Mouse (Mus musculus) CD8-positive naive resting alpha-beta T cell, adult 2 months (primary cell): ENCODE measurements at regions not wholly inside any gene's neighbourhood (a gene's known extent, or its start where the extent isn't known, plus 50 kb on each side); places are given as distances from the start of the nearest gene placed in this dataset.

ENCODE experiments used
- DNase-seq, 2 experiments: peaks; one replicate each; pipeline ENCODE4 v3.0.0; 2022; ENCODE audit warnings: low read depth in 2 of 2, low spot score in 2 of 2

DNA sequence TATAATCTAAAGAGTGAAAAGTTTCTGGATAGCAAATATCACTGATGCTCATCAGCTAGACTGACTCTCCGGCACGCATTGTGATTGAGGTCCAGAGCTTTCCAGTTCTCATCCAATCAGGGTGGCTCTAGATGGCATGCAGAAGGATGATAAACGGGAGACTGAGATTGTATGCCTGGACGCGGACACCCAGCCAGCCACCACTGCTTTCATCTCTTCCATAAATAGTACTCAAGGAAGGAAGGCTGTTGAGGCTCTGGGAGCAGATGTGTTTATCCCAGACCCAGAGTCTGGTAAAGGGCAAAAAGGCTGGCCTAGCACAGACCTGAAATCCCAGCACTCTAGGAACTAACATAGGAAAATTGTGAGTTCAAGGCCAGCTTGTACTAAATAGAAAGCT lies 330.6 kb downstream of the Gm11361 start:
- no peak for DNase-seq

DNA sequence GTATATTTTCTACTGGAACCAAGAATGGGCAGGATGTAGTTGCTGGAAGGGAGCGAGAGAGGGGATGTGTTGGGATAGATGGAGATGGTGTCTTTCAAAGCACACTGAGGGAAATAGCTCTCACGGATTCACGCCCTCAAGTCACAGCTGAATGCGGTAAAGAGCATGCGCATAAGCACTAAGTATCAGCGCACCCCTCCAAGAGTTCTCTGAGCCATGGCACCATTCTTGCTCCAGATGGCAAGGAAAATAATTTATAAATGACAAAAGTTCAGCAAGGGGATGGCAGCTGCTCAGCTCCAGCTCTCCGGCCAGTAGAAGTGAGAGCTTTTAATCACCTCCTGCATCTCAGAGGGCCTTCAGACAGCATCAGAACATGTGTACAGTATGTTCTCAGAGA lies 329.4 kb downstream of the Gm11361 start:
- no peak for DNase-seq

DNA sequence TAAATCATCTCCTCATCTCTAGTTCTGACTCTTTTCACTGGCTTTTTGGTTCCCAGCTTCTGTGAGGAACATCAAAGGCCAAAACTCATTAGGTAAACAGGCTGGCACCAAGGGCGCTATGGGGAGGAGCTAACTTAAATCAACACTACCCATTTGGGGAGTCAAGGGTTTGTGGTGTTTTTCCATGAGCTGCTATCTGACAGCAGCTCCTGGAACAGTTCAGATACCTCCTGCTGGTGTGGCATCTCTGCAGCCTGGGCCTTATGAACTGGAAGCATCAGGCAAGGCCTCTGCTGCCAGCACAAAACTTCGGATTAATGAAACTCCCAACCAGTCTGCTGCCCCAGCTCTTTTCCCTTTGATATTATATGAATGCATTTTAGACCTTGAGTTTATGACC lies 328.8 kb downstream of the Gm11361 start:
- DNase-seq, result no peak

DNA sequence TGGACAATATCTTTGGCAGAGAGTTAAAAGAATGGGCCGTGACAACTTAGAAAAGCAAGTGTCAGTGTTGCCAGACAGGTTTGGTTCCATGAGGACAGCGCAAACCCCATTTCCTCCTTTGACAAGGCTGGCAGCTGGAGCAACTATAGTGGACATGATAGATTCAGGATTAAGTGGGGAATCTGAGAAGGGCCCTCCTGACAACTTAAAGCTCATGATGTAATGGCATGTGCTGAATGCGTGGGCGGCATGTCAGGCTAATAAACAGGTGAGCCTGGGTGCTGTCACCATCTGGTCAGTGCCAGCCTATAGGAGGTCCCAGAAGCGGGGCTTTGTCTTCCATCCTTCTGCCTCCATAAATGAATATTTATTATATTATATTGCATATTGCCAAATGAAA lies 326.3 kb downstream of the Gm11361 start:
- no peak for DNase-seq

DNA sequence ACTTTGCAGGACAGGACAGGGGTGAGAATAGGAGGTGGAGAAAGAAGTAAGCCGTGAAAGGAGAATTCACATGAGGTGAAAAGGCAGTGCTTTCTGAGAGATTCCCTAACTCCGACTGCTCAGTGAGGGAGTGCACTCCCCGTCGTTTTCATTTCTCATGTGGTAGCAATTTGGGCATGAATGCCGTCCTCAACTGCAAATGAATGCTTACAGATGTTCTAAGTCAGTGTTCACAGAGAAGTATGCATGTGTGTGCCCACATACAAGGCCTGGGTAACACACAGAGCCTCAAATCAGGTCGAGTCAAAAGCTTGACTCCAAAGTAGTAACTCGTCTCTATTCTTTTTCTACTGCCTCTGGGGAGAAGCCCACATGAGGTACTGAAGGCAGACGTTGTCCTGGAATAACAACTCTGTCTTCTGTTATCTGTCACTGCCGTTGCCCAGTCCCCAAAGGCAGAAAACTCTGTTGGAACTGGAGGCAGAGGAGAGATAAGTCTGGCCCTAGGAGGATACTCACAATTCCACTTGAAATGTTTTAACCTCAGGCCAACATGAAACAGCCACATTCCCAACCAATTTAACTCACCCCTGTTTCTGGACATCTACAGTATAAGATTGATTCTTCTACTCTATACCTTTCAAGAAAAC lies 318.0 kb downstream of the Gm11361 start:
- no peak for DNase-seq

DNA sequence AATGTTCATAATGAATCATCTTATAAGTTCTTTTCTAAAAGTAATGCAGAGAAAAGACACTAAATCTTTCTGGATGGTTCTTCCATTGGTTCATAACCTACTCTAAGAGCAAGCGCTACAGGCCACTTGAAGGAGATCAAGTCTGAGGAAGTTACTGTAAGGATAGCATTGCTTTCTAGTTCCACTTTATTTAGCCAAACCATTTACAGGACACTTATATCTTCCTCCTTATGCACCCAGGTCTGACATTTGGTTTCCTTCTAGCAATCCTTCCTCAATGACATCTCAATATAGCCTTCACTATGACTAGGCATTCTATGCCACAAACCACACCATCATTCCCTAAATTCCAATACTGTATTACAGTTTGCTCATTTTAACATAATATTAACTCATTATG lies 316.0 kb downstream of the Gm11361 start:
- DNase-seq, result no peak

DNA sequence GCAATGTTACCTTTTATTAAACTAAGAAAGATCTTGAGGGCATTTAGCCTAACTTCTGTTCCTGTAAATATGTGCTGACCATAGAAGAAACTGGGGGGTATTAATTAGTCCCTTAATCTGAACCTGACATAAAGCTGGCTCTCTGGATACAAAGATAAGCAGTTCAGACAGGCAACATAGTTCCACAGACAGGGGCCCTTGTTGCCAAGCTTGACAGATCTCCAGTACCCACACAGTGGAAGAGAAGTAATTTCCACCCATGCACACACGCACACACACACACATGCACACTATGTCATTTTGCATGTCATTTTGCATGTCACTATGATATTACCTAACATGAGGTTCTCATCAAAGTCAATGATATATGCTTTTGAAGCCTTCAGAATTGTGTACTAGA lies 315.1 kb downstream of the Gm11361 start:
- no peak for DNase-seq

DNA sequence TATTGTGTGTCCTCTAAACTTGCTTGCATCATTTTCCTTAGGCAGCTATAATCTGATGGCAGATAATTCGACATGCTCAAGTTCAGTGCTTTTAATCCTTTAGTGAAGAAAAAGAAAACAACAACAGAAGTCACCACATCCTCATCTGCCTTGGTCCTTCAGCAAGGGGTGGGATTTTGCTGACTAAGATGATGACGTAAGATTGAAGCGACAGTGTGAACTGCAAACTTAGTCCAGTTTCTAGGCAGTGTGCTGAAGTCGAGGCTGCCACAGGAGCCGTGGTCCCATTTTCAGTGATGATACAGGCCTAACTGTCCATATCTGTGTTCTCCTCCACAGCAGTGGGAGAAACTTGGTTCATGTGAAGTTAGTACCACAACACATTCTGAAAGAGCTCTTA lies 314.4 kb downstream of the Gm11361 start:
- no peak for DNase-seq

DNA sequence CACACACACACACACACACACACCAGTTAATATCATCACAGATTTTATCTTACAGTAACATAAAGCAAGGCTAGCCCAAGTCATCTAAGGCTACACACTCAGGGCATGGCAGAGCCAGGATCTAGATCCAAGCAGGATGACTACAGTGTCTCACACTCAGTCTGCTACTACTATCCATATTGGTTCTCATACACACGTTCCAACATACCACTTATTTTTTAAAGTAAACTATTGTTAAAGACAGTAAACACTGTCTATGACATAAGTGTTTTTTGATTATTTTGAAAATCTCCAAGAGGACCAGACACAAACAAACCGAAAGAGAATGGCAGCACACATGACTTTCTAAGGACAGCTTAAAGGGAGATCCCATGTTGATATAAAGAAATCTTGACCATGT lies 306.3 kb downstream of the Gm11361 start:
- DNase-seq, result no peak

DNA sequence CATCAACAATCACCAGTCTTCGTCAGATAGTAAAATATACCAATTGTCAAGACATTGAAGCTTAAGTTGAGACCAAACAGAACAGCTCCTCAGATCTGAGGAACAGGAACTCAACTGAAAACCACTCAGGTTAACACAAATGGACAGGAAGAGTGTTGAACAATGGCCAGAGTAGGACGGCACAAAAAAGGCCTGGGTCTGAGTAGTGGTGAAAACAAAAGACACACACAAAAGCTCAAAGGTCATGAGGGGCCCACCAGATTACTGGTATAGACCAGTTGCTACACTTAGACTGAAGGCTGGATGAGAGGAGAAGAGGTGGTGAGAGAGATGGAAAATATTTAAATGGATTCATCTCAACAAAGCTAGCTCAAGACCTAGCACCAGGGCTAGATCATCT lies 302.8 kb downstream of the Gm11361 start:
- DNase-seq, result no peak

DNA sequence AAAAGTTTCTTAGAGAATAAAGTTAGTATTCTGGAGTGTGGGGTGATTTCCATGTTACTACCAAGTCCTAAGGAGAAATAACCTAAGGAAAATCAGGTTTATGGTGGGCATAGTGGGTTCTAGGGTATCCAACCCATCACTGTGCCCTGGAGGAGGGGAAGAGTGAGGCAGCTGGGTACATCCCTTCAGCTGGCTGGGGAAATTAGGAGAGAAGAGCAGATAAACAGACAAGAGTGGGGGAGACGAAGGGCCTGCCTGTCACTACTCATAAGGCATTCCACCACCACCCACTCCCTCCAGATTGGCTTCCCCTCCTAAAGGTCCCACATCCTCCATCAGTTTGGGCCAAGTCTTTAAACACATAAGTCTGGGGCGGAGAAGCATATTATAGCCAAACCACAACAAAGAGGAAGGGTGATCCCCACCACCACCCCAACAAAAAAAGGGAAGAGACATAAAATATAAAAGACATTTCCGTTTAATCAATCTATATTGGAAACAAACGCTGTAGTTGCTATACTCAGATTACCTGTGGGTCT lies 299.8 kb downstream of the Gm11361 start:
- no peak for DNase-seq

DNA sequence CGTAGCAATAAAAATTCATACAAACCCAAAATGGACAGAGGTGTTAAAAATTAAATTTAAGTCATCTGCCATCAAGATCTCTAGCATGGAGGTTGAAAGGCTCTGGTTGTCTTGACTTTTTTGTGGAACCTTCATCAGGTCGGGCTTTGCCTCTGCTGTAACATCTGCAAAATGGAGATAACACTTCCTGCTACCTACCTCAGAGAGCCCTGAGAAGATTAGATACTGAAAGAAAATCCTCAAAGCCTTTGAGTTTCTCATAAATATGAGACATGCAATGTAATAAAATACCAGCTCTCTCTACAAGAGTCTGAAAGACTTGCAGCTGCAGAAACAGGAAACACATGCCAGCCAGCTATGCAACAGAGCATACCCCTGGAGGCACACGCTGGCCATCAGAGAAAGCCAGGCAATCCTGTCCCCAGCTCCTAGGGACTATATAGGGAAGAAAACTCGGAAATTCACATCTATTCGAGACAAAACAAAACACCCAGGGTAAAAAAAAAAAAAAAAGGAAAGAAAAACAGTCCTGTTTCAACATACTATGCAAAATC lies 299.1 kb downstream of the Gm11361 start:
- no peak for DNase-seq

DNA sequence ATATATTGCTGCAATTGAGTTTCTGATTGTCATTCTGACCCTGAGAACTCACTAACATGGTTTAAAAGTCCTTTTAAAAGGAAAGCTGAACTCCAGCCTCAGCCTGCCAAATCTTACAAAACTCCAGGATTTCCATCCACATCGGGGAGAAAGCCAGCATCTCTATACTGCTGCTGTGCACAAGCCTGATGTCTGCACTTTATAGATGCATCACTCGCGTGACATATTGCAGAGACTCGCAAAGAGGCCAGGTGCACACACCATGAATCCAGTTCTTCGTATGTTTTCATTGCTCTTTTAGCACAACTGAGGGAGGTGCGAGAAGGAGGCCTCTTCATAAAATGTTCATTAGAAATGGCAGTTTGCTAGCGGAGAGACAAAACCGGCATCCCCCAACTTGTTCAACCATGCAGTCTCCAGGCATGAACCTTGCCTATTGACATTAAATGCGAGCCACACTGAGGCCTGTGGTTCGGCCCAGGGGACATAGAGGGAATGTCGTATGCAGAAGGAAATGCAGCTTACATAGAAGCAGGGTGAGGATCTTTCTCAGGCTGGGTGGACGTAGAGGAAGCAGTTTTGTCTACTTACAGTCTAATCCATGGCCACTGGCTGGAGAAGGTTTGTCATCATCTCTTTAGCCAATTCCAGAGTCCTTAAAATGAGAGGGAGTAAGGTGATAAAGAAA lies 297.0 kb downstream of the Gm11361 start:
- no peak for DNase-seq

DNA sequence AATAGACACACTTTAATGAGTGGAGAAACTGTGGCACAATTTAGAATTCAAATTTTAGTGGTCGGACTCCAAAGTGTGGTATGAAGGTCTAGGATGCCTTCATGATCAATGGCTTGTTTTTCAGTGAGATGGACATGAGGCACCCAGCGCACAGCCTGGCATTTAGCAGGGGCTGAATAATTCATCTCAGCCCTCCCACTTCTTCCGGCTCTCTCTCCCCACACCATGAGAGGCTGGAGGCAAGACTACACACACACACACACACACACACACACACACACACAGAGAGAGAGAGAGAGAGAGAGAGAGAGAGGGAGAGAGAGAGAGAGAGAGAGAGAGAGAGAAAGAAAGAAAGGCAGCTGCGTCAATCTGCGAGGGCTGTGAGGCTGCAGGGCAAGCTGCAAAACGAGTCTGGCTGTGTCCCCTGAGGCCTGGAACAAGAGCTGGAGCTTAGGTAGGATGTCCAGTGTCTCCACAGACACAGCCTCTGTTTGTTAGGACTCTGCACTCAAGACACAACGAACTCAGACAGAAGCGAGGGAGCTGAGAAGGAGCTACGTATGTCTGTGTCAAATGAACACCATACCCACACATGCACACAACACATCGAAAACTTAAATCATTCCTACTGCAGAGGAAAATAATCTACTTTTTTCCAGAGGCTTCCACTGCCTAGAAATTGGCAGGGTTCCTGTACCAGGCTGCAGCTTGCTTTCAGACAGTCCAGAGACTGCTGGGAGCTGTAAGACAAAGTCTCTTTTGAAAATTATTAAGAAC lies 295.8 kb downstream of the Gm11361 start:
- no peak for DNase-seq

DNA sequence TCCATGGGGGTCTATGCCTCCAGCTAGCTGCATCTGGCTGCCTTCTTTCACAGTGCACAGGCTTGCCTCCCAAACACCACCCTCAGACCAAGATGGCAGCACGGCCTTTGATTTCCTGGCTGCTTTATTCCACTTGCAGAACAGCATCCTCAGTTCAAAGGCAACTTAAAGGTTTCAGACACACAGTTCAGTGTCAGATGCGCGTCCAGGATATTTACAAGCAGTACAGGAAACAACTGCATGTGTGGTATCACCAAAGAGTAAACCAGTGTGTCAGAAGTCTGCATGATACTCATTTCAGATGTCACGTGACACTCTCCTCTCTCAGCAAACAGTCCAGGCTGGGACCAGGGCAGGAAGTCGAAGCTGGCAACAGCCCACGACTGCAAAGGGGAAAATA lies 294.2 kb downstream of the Gm11361 start:
- peak; percentile 57 to 62 for DNase-seq

DNA sequence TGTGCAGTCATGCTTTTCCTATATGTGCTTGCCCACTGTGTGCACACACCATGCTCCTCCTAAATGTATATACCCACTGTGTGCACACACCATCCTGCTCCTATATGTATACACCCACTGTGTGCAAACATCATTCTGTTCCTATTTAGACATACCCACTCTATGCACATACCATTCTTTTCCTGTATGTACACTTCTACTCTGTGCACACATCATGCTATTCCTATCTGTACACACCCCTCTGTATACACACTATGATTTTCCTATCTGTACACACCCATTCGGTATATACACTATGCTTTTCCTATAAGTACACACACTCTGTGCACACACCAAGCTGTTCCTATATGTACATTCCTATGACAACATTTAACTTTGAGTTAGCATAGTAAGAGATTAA lies 288.5 kb downstream of the Gm11361 start:
- no peak for DNase-seq

DNA sequence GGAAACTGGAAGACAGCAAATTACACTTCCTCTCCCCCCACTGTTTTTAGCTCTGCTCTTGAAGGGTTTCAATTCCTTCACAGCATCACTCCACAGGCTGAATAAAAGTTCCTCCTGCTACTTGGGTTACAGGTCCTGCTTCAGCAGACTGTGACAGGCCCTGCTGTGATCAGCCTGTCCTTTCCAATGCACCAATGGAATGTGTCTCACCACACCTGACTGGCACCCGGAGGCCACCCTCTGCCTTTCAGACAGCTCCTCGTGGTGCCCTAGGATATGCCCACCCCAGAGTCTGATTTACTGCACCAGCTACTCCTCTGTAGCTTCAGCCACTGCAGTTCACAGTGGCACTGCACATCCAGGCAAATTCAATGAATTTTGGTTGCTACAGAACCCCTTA lies 288.0 kb downstream of the Gm11361 start:
- no peak for DNase-seq

DNA sequence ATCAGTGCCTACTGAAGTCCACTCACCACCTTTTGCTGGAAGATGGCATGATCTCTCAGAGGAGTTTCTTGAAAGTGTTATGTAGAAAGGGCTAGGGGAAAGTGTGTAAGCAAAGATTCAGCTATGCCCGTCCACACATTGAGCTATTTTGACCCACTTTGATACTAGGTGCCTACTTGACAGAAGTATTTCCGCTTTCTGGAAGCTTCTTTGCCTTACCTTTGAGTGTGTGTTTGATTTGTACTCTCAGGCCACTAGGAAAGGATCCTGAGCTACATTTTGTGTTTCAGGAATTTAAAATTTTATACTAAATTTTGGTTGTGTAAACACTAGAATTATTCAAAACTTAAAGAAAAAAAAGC lies 287.5 kb downstream of the Gm11361 start:
- DNase-seq, result no peak

DNA sequence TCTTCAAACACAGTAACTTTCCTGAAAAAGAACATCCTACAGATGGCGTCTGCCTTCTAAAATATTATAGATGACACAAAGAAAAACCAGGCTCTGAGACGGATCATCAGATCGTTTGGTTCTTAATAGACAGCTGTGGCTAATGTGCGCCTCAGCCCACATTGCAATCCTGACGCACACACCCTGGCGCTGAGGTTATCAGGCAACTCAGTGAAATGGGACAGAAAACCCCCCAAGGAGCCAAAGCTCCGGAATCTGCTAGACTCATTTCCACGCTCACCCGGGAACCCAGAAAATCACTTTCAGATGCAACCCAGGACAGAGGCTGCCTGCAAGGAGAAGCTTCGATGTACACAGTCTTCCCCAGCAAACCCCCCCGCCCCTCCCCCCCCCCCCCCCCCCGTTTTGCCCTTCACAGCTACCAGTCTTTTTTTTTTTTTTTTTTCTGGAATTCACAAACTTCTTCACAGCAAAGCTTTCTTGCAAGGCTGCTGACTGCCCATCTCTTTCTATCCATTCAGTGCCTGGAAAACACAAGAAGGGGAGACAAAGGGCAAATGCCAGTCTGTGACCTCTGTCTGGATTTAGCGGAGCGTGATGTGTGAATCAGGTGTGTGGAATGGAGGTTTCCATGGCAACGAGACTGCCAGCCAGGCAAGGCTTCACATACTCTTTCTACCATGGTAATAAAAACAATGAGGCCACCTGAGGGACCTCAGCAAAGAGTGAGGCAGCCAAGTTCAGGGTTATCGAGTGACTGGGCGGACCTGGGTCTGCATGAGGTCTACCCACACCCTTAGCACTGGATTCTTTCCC lies 286.9 kb downstream of the Gm11361 start:
- DNase-seq, result no peak

DNA sequence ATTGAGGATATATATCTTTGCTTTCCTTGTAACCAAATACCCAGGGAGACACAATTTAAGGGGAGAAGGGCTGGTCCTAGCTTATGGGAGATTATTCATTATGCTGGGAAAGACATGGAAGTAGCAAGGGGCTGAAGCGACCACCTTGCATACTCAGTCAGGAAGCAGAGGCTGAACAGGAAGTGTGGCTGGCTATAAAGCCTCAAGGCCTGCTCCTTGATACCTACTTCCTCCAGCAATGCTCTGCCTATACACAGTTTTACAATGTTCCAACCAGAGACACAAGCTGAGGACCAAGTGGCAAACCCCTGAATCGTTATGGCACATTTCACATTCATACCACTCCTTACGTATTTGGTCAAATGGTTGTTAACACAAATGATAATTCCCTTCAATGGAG lies 284.3 kb downstream of the Gm11361 start:
- no peak for DNase-seq

DNA sequence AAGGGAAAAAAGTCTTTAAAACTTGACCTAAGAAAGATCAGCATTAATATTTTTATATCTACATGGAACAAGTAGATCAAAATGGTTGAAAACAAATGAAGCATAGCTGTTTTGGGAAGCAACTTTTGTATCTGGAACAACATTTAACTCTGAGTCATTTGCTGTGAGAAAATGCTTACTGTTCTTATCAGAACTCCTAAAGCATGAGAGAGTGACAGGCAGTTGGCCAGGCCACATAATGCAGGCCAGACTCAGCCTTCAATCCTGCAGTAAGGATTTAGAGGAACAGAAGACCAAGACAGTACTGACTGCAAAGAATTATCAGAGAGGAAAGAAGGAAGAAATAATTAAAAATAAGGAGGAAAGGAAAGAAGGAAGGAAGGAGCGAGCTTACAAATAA lies 275.8 kb downstream of the Gm11361 start:
- DNase-seq, result no peak
